Mouse (Mus musculus) yolk sac, embryonic 10.5 days (tissue): Measurements from ENCODE around the gene Kcnc3.

Source experiments
- DNase-seq: peaks from one replicate; pipeline ENCODE4 v3.0.0-alpha.2; 2017; ENCODE audit warnings: low spot score

The Kcnc3 gene

GRCm38 (mm10) chr7:44590402-44591347 is at the start of gene Kcnc3:
Kcnc3 (plus strand) TSS chr7:44590664.
- peak; percentile 95 for DNase-seq

- DNase-seq = no peak
Observed at GRCm38 (mm10) chr7:44542555-44542954, 47.9 kb upstream of the Kcnc3 start.

GRCm38 (mm10) chr7:44543071-44543470 is 47.4 kb upstream of the Kcnc3 start:
- no peak for DNase-seq

GRCm38 (mm10) chr7:44546274-44546673 is 44.2 kb upstream of the Kcnc3 start:
- no peak for DNase-seq

- DNase-seq = no peak
Observed at GRCm38 (mm10) chr7:44547041-44547440, 43.4 kb upstream of the Kcnc3 start.

- DNase-seq = no peak
Observed at GRCm38 (mm10) chr7:44547725-44548124, 42.7 kb upstream of the Kcnc3 start.

- peak; percentile 99 for DNase-seq
Observed at GRCm38 (mm10) chr7:44548497-44549087, 41.9 kb upstream of the Kcnc3 start, which contains the start of gene Pold1. Pold1 (minus strand) TSS chr7:44548849.

- DNase-seq = no peak
Observed at GRCm38 (mm10) chr7:44549621-44550408, 40.6 kb upstream of the Kcnc3 start.

- no peak for DNase-seq
Observed at GRCm38 (mm10) chr7:44550409-44550678, 40.1 kb upstream of the Kcnc3 start.

GRCm38 (mm10) chr7:44551301-44551700 is 39.2 kb upstream of the Kcnc3 start:
- no peak for DNase-seq

- no peak for DNase-seq
Observed at GRCm38 (mm10) chr7:44551731-44552130, 38.7 kb upstream of the Kcnc3 start.

GRCm38 (mm10) chr7:44552141-44552908 is 38.1 kb upstream of the Kcnc3 start:
- no peak for DNase-seq

- DNase-seq = peak; percentile 88
Observed at GRCm38 (mm10) chr7:44553196-44553764, 37.2 kb upstream of the Kcnc3 start.

- peak; percentile 92 for DNase-seq
Observed at GRCm38 (mm10) chr7:44553826-44554225, 36.6 kb upstream of the Kcnc3 start, which contains the start of gene Nr1h2. Nr1h2 (minus strand) TSS chr7:44553951.

- DNase-seq = no peak
Observed at GRCm38 (mm10) chr7:44557629-44558028, 32.8 kb upstream of the Kcnc3 start.

GRCm38 (mm10) chr7:44560435-44561400 is 29.7 kb upstream of the Kcnc3 start:
- DNase-seq = peak; percentile 53

GRCm38 (mm10) chr7:44563284-44563683 is 27.2 kb upstream of the Kcnc3 start:
- no peak for DNase-seq

GRCm38 (mm10) chr7:44564486-44564885 is 26.0 kb upstream of the Kcnc3 start:
- DNase-seq = no peak

- no peak for DNase-seq
Observed at GRCm38 (mm10) chr7:44565414-44565813, 25.1 kb upstream of the Kcnc3 start.

- DNase-seq = no peak
Observed at GRCm38 (mm10) chr7:44568803-44569202, 21.7 kb upstream of the Kcnc3 start.
